30 mouse cellular contexts compared by ENCODE assay signal in the genomic region with DNA sequence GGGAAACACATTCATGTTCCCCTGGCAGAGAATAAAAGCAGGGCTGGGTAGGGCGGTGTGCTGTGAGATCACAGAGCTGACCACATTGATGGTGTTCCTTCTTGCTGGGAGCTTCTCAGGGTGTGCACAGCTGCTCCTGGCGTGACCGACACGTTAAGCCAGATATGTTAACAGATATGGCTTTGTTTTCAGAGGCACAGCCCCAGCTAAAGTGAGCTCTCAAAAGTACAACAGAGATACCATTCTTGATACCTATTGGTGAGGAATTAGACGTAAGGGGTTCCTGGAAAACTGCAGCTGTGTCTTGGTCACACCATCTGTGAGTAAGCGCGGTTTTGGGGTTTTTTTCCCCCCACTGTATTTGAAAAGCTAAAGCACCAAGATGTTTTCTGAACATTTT. TPM values are rescaled to one million over a fixed set of nuclear protein-coding genes. Genes with fewer than 3 reads are reported as not detected.
A peak's percentile ranks its signal among the peaks of the same experiment; 100 is the strongest.
DNase-seq lines count a peak whose midpoint lies in the region; ATAC-seq lines count a peak whose summit lies in the region.
"Had no signal": no experiment of that assay in that cellular context is flagged by ENCODE, and none has a peak within 500 bp of the region (broad histone marks: within the 10 kb centered on the region; RNA-seq: fewer than 3 reads in every experiment).

No protein-coding gene starts in this region.

- H3K4me3 ChIP-seq in midbrain, embryonic 11.5 days (ENCODE audit: low read depth, low read length): no peak overlapping the region
- H3K4me3 ChIP-seq in midbrain, embryonic 13.5 days (replicated peaks): no peak overlapping the region
- H3K4me3 ChIP-seq: embryonic facial prominence, embryonic 15.5 days; forebrain, embryonic 13.5 days; gastrocnemius, adult 2 months; heart, embryonic 12.5 days; hindbrain, embryonic 13.5 days; lung, embryonic 15.5 days; megakaryocyte, embryonic 14.5 days; midbrain, embryonic 15.5 days; neural tube, embryonic 13.5 days had no signal

- no peaks in the 10 kb centered on the region for H3K27me3 ChIP-seq in midbrain, embryonic 11.5 days (ENCODE audit: control insufficient read depth, insufficient read depth, low read length)
- H3K27me3 ChIP-seq in midbrain, embryonic 13.5 days: no peaks in the 10 kb centered on the region
- H3K27me3 ChIP-seq: embryonic facial prominence, embryonic 15.5 days; forebrain, embryonic 13.5 days; heart, embryonic 12.5 days; hindbrain, embryonic 13.5 days; lung, embryonic 15.5 days; midbrain, embryonic 15.5 days; neural tube, embryonic 13.5 days; Patski had no signal

- H3K9me3 ChIP-seq in midbrain, embryonic 11.5 days (ENCODE audit: control insufficient read depth, low read length): no peaks in the 10 kb centered on the region
- no peaks in the 10 kb centered on the region for H3K9me3 ChIP-seq in midbrain, embryonic 13.5 days
- H3K9me3 ChIP-seq: embryonic facial prominence, embryonic 15.5 days; forebrain, embryonic 13.5 days; hindbrain, embryonic 13.5 days; lung, embryonic 15.5 days; midbrain, embryonic 15.5 days; neural tube, embryonic 13.5 days had no signal

- no peak overlapping the region for H3K27ac ChIP-seq in midbrain, embryonic 11.5 days (ENCODE audit: low read depth, low read length)
- H3K27ac ChIP-seq in midbrain, embryonic 13.5 days: no peak overlapping the region
- H3K27ac ChIP-seq: embryonic facial prominence, embryonic 15.5 days; forebrain, embryonic 13.5 days; gastrocnemius, adult 2 months; hindbrain, embryonic 13.5 days; lung, embryonic 15.5 days; midbrain, embryonic 15.5 days; neural tube, embryonic 13.5 days had no signal

- WGBS in midbrain, embryonic 11.5 days: 78% methylated on average over 7 of the region's 7 CpGs
- WGBS in midbrain, embryonic 13.5 days: 68% methylated on average over 7 of the region's 7 CpGs

- no peaks in the 10 kb centered on the region for H3K36me3 ChIP-seq in midbrain, embryonic 11.5 days (ENCODE audit: control insufficient read depth, insufficient read depth, low read length)
- H3K36me3 ChIP-seq in midbrain, embryonic 13.5 days: no peaks in the 10 kb centered on the region
- H3K36me3 ChIP-seq: embryonic facial prominence, embryonic 15.5 days; heart, embryonic 12.5 days; hindbrain, embryonic 13.5 days; lung, embryonic 15.5 days; midbrain, embryonic 15.5 days; neural tube, embryonic 13.5 days had no signal

- DNase-seq in midbrain, embryonic 11.5 days (ENCODE audit: low spot score, missing footprints): peak; percentile 82
- DNase-seq in thymus, postnatal 25 days: peak; percentile 15
- no peak for DNase-seq in thymus, adult 18-20 months
- DNase-seq in forelimb bud, embryonic 11.5 days (ENCODE audit: low read depth, low spot score): peak; percentile 14
- DNase-seq in testis, postnatal 14 days (ENCODE audit: low spot score): no peak
- no peak for DNase-seq in embryo, embryonic 11 days
- DNase-seq: adrenal gland, postnatal 25 days; cerebellum, adult 11-12 months; cerebellum, adult 9-11 months; gastrocnemius, adult 2 months; gastrocnemius, postnatal 36 days; heart, adult 18-20 months; heart, postnatal 4 days; kidney, adult 9 months; kidney, postnatal 10 days; layer of hippocampus, postnatal 36 days; left cerebral cortex, postnatal 4 days; lung, postnatal 4 days; right cerebral cortex, postnatal 4 days had no signal

- no peak overlapping the region for H3K9ac ChIP-seq in midbrain, embryonic 11.5 days (ENCODE audit: low read length)
- H3K9ac ChIP-seq in midbrain, embryonic 13.5 days (replicated peaks): no peak overlapping the region
- H3K9ac ChIP-seq: embryonic facial prominence, embryonic 15.5 days; forebrain, embryonic 13.5 days; heart, embryonic 12.5 days; hindbrain, embryonic 13.5 days; lung, embryonic 15.5 days; midbrain, embryonic 15.5 days; neural tube, embryonic 13.5 days had no signal

- no peak overlapping the region for H3K4me2 ChIP-seq in midbrain, embryonic 11.5 days
- no peak overlapping the region for H3K4me2 ChIP-seq in midbrain, embryonic 13.5 days (replicated peaks)
- H3K4me2 ChIP-seq: embryonic facial prominence, embryonic 15.5 days; forebrain, embryonic 13.5 days; heart, embryonic 12.5 days; hindbrain, embryonic 13.5 days; lung, embryonic 15.5 days; midbrain, embryonic 15.5 days; neural tube, embryonic 13.5 days had no signal

- no peak for ATAC-seq in midbrain, embryonic 11.5 days (ENCODE audit: low FRiP score)
- ATAC-seq in midbrain, embryonic 13.5 days: no peak
- ATAC-seq: forebrain, embryonic 13.5 days; intestine, postnatal 0 days; midbrain, embryonic 15.5 days; Patski had no signal

- H3K4me1 ChIP-seq in midbrain, embryonic 11.5 days (ENCODE audit: control insufficient read depth, insufficient read depth, low read length): peaks cover 4% of the 10 kb centered on the region
- H3K4me1 ChIP-seq in midbrain, embryonic 13.5 days (replicated peaks): peaks cover 6% of the 10 kb centered on the region

RNA-seq across cellular contexts. Expression of a gene that starts 42.2 kb away (rescaled TPM):
- 13.9 and 14.0 TPM in 2 replicates for polyA plus RNA-seq in midbrain, embryonic 11.5 days (2014; fragmentation: Nextera tagmentation; extraction: Ambion mirVana)
- 15.8 TPM in 2 replicates for polyA plus RNA-seq in midbrain, embryonic 13.5 days (2015; fragmentation: Nextera tagmentation; extraction: Ambion mirVana)

Comparison
In these comparisons a context has a peak if more than half of its experiments do, and no peak if none do; other contexts are left out.
1. DNase-seq: peak in midbrain, embryonic 11.5 days (single experiment), thymus, postnatal 25 days (single experiment) and forelimb bud, embryonic 11.5 days (single experiment); none in thymus, adult 18-20 months (0 of 2), testis, postnatal 14 days (single experiment) and embryo, embryonic 11 days (single experiment).